Comparison of ENCODE assay signal across 12 mouse cellular contexts in the genomic region with DNA sequence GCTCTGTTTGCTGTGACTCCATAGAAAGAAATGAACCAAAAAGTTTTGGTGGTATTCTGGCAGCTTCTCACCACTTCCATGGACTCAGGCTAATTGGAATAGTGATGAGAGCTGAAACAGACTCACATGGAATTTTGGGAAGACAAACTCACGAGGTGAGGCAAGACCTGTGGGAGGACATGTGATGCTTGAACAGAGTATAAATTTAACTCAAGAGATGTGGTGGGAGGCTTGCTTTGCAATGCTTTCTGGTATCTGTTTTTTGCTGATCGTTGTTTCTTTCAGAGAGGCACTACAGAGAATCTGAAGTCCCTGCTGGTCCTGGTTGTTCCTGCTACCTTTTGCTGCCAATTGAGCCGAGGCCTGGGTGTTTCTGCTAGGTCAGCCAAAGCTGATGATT.
"Had no signal": no experiment of that assay in that cellular context is flagged by ENCODE, and none has a peak within 500 bp of the region (broad histone marks: within the 10 kb centered on the region; RNA-seq: fewer than 3 reads in every experiment).

No protein-coding gene starts in this region.

- DNase-seq: kidney, adult 11 months; kidney, adult 8-10 months; kidney, postnatal 10 days; kidney, postnatal 36 days; liver, embryonic 13.5 days; lung, adult 2 months; lung, postnatal 14 days; lung, postnatal 4 days; midbrain, embryonic 14.5 days; thymus, adult 18-20 months; thymus, postnatal 4 days had no signal

- ATAC-seq: intestine, embryonic 15.5 days had no signal
